Mouse (Mus musculus) neural tube, embryonic 15.5 days (tissue): ENCODE measurements around the gene Nat8f2. TPM values are rescaled to one million over a fixed set of nuclear protein-coding genes. Genes with fewer than 3 reads are reported as not detected.

ENCODE experiments used
- polyA plus RNA-seq: library from polyadenylated mRNA; unstranded; fragments of >200 nt; fragmentation: Nextera tagmentation; extraction: Ambion mirVana; gene quantifications from 2 replicates; pipeline ENCODE4 v1.2.1, GENCODE M21; 2015

Nat8f2 gene
- polyA plus RNA-seq, 1 experiment from 2014 or later: not detected

Other genes starting within 250 kb of the Nat8f2 start
- gene Nat8f7, start 156.0 kb downstream of the Nat8f2 start, polyA plus RNA-seq: not detected in 2 replicates
- gene Nat8f3, start 103.4 kb downstream of the Nat8f2 start, polyA plus RNA-seq: 0.18 and 0.44 TPM in 2 replicates
- gene Nat8f6, start 48.2 kb downstream of the Nat8f2 start, polyA plus RNA-seq: not detected in 2 replicates
- gene Nat8f5, start 48.2 kb downstream of the Nat8f2 start, polyA plus RNA-seq: 0.20 TPM in 1 of 2 replicates, not detected in the other
- 0.32 TPM in 1 of 2 replicates, not detected in the other for gene Nat8, start 37.1 kb downstream of the Nat8f2 start, polyA plus RNA-seq
- 4.5 and 4.8 TPM in 2 replicates for gene Nat8f4, start 35.7 kb upstream of the Nat8f2 start, polyA plus RNA-seq
- gene Tprkb, start 42.7 kb upstream of the Nat8f2 start, polyA plus RNA-seq: 50.5 and 52.4 TPM in 2 replicates
- gene Nat8f1, start 46.5 kb upstream of the Nat8f2 start, polyA plus RNA-seq: 17.5 and 21.6 TPM in 2 replicates
- gene Dusp11, start 92.5 kb upstream of the Nat8f2 start, polyA plus RNA-seq: 47.8 and 55.0 TPM in 2 replicates
- not detected in 2 replicates for gene Figla, start 147.0 kb upstream of the Nat8f2 start, polyA plus RNA-seq
- gene Add2, start 159.5 kb upstream of the Nat8f2 start, polyA plus RNA-seq: 107 and 130 TPM in 2 replicates